Mouse (Mus musculus): Measurements from ENCODE around the gene Pde6g. TPM values are rescaled to one million over a fixed set of nuclear protein-coding genes. Genes with fewer than 3 reads are reported as not detected.
A peak's percentile ranks its signal among the peaks of the same experiment; 100 is the strongest.

The Pde6g gene
- total and polyA plus RNA-seq, 3 experiments, result 0.35 to 0.84 TPM; not detected in 1

DNA sequence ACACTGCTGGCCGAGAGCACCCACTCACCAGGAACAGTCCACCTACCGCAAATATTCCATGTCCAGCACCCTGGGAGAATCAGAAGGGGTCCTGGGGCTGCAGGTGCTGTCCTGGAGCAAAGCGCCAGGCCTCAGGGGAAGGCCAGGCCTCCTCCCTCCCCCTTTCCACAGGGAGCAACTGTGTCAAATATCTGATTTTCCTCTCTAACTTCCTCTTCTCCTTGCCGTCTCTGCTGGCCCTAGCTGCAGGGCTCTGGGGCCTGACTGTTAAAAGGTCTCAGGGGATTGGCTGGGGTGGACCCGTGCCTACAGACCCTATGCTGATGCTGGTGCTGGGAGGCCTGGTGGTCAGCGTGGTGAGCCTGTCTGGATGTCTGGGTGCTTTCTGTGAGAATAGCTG lies 9.2 kb downstream of the Pde6g start:
- no peak for TF ChIP-seq SMC3 (IDR thresholded peaks at IDR 0.05; ENCODE audit: low read depth, low read length)
- TF ChIP-seq ZC3H11A (IDR thresholded peaks at IDR 0.05; ENCODE audit: low read depth, low read length), result no peak
- TF ChIP-seq MAZ (IDR thresholded peaks at IDR 0.05; ENCODE audit: low read depth, low read length), result 0 out of 2 replicates have a peak, but pooled peaks have one; percentile 23
- TF ChIP-seq UBTF (IDR thresholded peaks at IDR 0.05; ENCODE audit: borderline replicate concordance, insufficient read depth, low read depth, low read length), result no peak
- TF ChIP-seq GATA1 (IDR thresholded peaks at IDR 0.05; ENCODE audit: low read depth, low read length), result no peak
- no peak for TF ChIP-seq GABPA (IDR thresholded peaks at IDR 0.05; ENCODE audit: low read depth, low read length)
- TF ChIP-seq POLR2AphosphoS5 (IDR thresholded peaks at IDR 0.05; ENCODE audit: borderline replicate concordance, low read depth, low read length), result no peak
- no peak for TF ChIP-seq JUND (IDR thresholded peaks at IDR 0.05; ENCODE audit: low read depth, low read length)
- no peak for TF ChIP-seq ZKSCAN1 (IDR thresholded peaks at IDR 0.05; ENCODE audit: low read depth, low read length)
- no peak for TF ChIP-seq NRF1 (IDR thresholded peaks at IDR 0.05; ENCODE audit: insufficient read depth, low read depth, low read length, poor library complexity, severe bottlenecking)
- no peak for TF ChIP-seq HCFC1 (IDR thresholded peaks at IDR 0.05; ENCODE audit: low read depth, low read length)
- no peak for TF ChIP-seq POLR2AphosphoS2 (IDR thresholded peaks at IDR 0.05; ENCODE audit: low read length)
- no peak for TF ChIP-seq SIN3A (IDR thresholded peaks at IDR 0.05; ENCODE audit: low read length)
- no peak for TF ChIP-seq USF1 (IDR thresholded peaks at IDR 0.05; ENCODE audit: low read depth, low read length)
- peak in 1 of 2 experiments; percentile 52; a peak in 2 of 4 replicates for TF ChIP-seq EP300 (IDR thresholded peaks at IDR 0.05; ENCODE audit: low read depth in 1 of 2, low read length in 2 of 2)
- TF ChIP-seq RCOR1 (IDR thresholded peaks at IDR 0.05; ENCODE audit: low read depth, low read length), result peak; percentile 67
- no peak for TF ChIP-seq KAT2A (conservative IDR thresholded peaks at IDR 0.05; ENCODE audit: low read depth, low read length)
- TF ChIP-seq MXI1 (IDR thresholded peaks at IDR 0.05; ENCODE audit: low read depth, low read length), result no peak
- no peak; the same call in 1 of the 2 replicates for TF ChIP-seq TCF12 (IDR thresholded peaks at IDR 0.05; ENCODE audit: low read depth, low read length)
- no peak for TF ChIP-seq NELFE (IDR thresholded peaks at IDR 0.05; ENCODE audit: low read depth, low read length)
- TF ChIP-seq CHD2 (IDR thresholded peaks at IDR 0.05; ENCODE audit: low read length), result no peak
- H3K9me3 ChIP-seq (replicated peaks; ENCODE audit: insufficient read depth, low read length), result no peaks in the 10 kb centered on the region
- H3K79me2 ChIP-seq (ENCODE audit: control insufficient read depth, insufficient read depth, low read length, poor library complexity), result no peaks in the 10 kb centered on the region
- H3K9ac ChIP-seq (ENCODE audit: control insufficient read depth, low read depth, low read length, poor library complexity, severe bottlenecking), result no peak overlapping the region
- H3K4me1 ChIP-seq (ENCODE audit: control insufficient read depth in 1 of 2, insufficient read depth in 2 of 2, low read length in 2 of 2), result peaks cover 21 to 32% of the 10 kb centered on the region in 2 experiments
- no peak overlapping the region for H3K27ac ChIP-seq (ENCODE audit: control insufficient read depth, low read depth, low read length)
- no peaks in the 10 kb centered on the region for H3K27me3 ChIP-seq (ENCODE audit: control insufficient read depth in 1 of 2, insufficient read depth in 2 of 2, low read length in 2 of 2)
- peaks cover 0 to 18% of the 10 kb centered on the region in 2 experiments; a peak in 2 of 4 replicates for H3K36me3 ChIP-seq (ENCODE audit: control insufficient read depth in 1 of 2, insufficient read depth in 2 of 2, low read length in 2 of 2)
- peak; percentile 68 for DNase-seq (ENCODE audit: low read depth, low spot score)
- H3K4me3 ChIP-seq (ENCODE audit: control insufficient read depth in 1 of 2, insufficient read depth in 1 of 2, low read depth in 2 of 2, low read length in 2 of 2), result no peak overlapping the region

Measured in MEL (cell line).